Mouse (Mus musculus) stomach, embryonic 16.5 days (tissue): ENCODE data around the gene Slc9b2. TPM values are rescaled to one million over a fixed set of nuclear protein-coding genes. Genes with fewer than 3 reads are reported as not detected.
A peak's percentile ranks its signal among the peaks of the same experiment; 100 is the strongest.

Experiments used
- ATAC-seq: fragments of 200-750 bp; cut with Nextera tagmentation; 2 replicates; pipeline ENCODE4 v1.8.0; 2017; ENCODE audit warnings: moderate number of reproducible peaks, moderate TSS enrichment; ENCODE audit not compliant: insufficient read depth, low FRiP score
- H3K27ac ChIP-seq: fragments of 300-500 bp; sonication (generic); 2 replicates; pipeline ENCODE4 v1.5.1; 2014; ENCODE audit warnings: low read length
- H3K27me3 ChIP-seq: fragments of 300-500 bp; sonication (generic); 2 replicates; pipeline ENCODE4 v1.6.1; 2014; ENCODE audit warnings: low read length, control low read depth, mixed read lengths; ENCODE audit not compliant: control insufficient read depth, insufficient read depth
- H3K36me3 ChIP-seq: fragments of 300-500 bp; sonication (generic); 2 replicates; pipeline ENCODE4 v1.6.1; 2014; ENCODE audit warnings: low read length; ENCODE audit not compliant: control insufficient read depth, insufficient read depth
- H3K4me1 ChIP-seq: fragments of 300-500 bp; sonication (generic); 2 replicates; pipeline ENCODE4 v1.6.1; 2014; ENCODE audit warnings: low read length, control low read depth, mixed read lengths; ENCODE audit not compliant: control insufficient read depth, insufficient read depth
- H3K4me2 ChIP-seq: fragments of 300-500 bp; sonication (generic); 2 replicates; pipeline ENCODE4 v1.6.1; 2014; ENCODE audit warnings: low read depth, low read length, mixed read lengths
- H3K4me3 ChIP-seq: fragments of 300-500 bp; sonication (generic); replicated peaks from 2 replicates; pipeline ENCODE4 v1.5.1; 2014; ENCODE audit warnings: mild to moderate bottlenecking, low read length
- H3K9ac ChIP-seq: fragments of 300-500 bp; sonication (generic); 2 replicates; pipeline ENCODE4 v1.6.1; 2014; ENCODE audit warnings: low read length
- H3K9me3 ChIP-seq: fragments of 300-500 bp; sonication (generic); replicated peaks from 2 replicates; pipeline ENCODE4 v1.6.1; 2016; ENCODE audit warnings: low read length, control low read depth; ENCODE audit not compliant: control insufficient read depth
- WGBS: fragments of 180-500 bp; shearing (Covaris S2); extraction: QIAGEN DNeasy Blood & Tissue Kit; methylation state at CpG from one replicate; pipeline ENCODE4 v1.1.7; 2014; 5-methylcytosine and 5-hydroxymethylcytosine counted together
- polyA plus RNA-seq: library from polyadenylated mRNA; unstranded; fragments of >200 nt; fragmentation: Nextera tagmentation; extraction: Ambion mirVana; gene quantifications from 2 replicates; pipeline ENCODE4 v1.2.1, GENCODE M21; 2015

Slc9b2 gene
- 3.6 and 3.7 TPM in 2 replicates for polyA plus RNA-seq

- no peak within 1 kb of the TSS for H3K27ac ChIP-seq
Measured at GRCm38 (mm10) chr3:135307411-135308259, at the start of gene Slc9b2. Gene Slc9b2, plus strand, starts transcription at chr3:135307700.

DNA sequence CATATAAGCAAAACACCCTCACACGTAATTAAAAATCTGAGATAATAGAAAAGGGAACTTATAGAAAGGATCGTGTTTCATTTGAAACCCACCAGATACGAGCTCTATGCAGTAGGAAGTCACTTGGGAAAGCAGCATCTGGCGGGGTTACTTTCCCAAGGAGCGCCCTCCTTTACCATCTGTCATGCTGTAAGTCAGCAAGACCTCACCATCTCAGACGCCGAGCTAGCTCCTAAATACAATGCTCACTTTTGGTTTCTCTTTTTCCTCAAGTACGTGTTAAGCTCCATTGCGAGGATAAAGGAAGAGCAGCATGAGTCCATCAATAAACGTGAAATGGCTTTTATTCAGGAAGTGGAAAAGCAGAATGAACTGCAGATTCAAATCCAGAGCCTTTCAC is 48.6 kb upstream of the Slc9b2 start:
- no peaks in the 10 kb centered on the region for H3K27me3 ChIP-seq
- WGBS: 85% methylated on average over 10 of the region's 10 CpGs
- H3K9me3 ChIP-seq: no peaks in the 10 kb centered on the region
- H3K27ac ChIP-seq: no peak overlapping the region
- H3K36me3 ChIP-seq: peaks cover 18% of the 10 kb centered on the region
- no peaks in the 10 kb centered on the region for H3K4me1 ChIP-seq
- ATAC-seq: no peak
- H3K4me2 ChIP-seq: no peak overlapping the region
- H3K4me3 ChIP-seq: no peak overlapping the region
- H3K9ac ChIP-seq: no peak overlapping the region

More at GRCm38 (mm10) chr3:135307411-135308259, at the start of gene Slc9b2:
- H3K9me3 ChIP-seq: no peaks in the 10 kb centered on the region
- H3K36me3 ChIP-seq: no peaks in the 10 kb centered on the region
- peak within 1 kb of the TSS; percentile 75 for H3K4me2 ChIP-seq
- peak within 1 kb of the TSS; percentile 59 for H3K9ac ChIP-seq
- WGBS: 8% methylated on average over 28 of the region's 28 CpGs
- H3K4me3 ChIP-seq: peak within 1 kb of the TSS; percentile 43
- ATAC-seq: peak; percentile 95
- H3K27me3 ChIP-seq: no peaks in the 10 kb centered on the region
- H3K4me1 ChIP-seq: 0 out of 2 replicates have a peak, but pooled peaks cover 3% of the 10 kb centered on the region

GRCm38 (mm10) chr3:135260233-135260632 is 47.3 kb upstream of the Slc9b2 start:
- Histone ChIP-seq H3K27ac (no peak overlapping the region), H3K4me1 (no peaks in the 10 kb centered on the region), H3K9me3 (no peaks in the 10 kb centered on the region), H3K4me3 (no peak overlapping the region), H3K9ac (no peak overlapping the region), H3K36me3 (peaks cover 23% of the 10 kb centered on the region), H3K4me2 (no peak overlapping the region), H3K27me3 (no peaks in the 10 kb centered on the region)
- WGBS: 97% methylated on average over 7 of the region's 7 CpGs
- no peak for ATAC-seq

GRCm38 (mm10) chr3:135268616-135269015 is 38.9 kb upstream of the Slc9b2 start:
- 89% methylated on average over 5 of the region's 5 CpGs for WGBS
- Histone ChIP-seq H3K36me3 (peaks cover 25% of the 10 kb centered on the region; the same call in 1 of the 2 replicates), H3K4me2 (no peak overlapping the region), H3K9ac (no peak overlapping the region), H3K27me3 (no peaks in the 10 kb centered on the region), H3K4me1 (no peaks in the 10 kb centered on the region), H3K4me3 (no peak overlapping the region), H3K9me3 (no peaks in the 10 kb centered on the region), H3K27ac (no peak overlapping the region)
- no peak for ATAC-seq

DNA sequence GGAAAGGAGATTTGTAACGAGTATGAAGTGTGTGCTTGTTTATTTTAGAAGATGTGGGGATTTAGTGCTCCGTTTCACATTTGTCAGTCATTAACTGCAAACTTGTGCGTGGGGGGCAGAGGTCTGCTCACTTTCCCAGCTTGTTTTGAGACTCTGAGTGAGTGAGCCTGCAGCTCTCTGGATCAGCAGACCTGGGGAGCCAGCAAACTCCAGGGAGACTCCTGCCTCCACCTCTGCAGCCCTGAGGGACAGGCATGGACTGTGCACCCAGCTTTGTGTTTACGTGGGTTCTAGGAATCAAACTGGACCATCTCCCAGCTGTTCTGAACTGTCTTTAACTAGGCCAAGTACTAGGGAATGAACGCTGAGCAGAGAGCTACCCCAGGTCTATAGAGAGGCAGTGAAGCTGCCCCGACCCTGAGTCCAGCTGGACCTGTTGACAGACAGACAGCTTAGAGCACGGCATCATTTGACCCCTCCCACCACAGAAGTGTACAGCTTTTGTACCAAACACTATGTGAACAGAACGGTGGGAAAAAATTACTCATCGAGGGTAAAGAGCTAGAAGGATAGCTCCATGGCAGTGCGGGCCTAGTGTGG is 38.0 kb upstream of the Slc9b2 start:
- H3K27me3 ChIP-seq: no peaks in the 10 kb centered on the region
- no peak overlapping the region for H3K4me2 ChIP-seq
- no peaks in the 10 kb centered on the region for H3K9me3 ChIP-seq
- H3K27ac ChIP-seq: no peak overlapping the region
- H3K9ac ChIP-seq: no peak overlapping the region
- WGBS: 64% methylated on average over 10 of the region's 10 CpGs
- ATAC-seq: no peak
- no peaks in the 10 kb centered on the region for H3K4me1 ChIP-seq
- H3K4me3 ChIP-seq: no peak overlapping the region
- H3K36me3 ChIP-seq: peaks cover 23% of the 10 kb centered on the region; the same call in 1 of the 2 replicates

DNA sequence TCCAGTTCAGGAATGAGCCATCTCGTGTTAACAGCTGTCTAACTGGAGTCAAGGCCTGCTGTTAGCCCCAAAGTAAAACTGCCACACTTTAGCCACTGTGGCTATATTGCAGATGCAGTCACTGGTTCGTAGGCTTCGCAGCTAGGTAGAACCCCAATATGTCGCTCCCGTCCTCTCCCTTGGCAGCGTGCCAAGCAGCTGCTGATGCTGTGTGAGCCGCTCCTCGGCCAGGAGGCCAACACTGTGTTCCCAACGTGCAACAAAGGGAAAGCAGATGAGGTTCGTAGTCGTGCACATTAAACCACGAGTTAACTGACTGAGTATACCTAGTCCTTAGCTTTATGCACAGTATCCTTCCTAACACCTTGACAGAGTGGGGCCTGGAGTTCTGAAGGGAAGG is 34.9 kb upstream of the Slc9b2 start:
- peaks cover 20% of the 10 kb centered on the region; the same call in 1 of the 2 replicates for H3K36me3 ChIP-seq
- no peak; the same call in 1 of the 2 replicates for ATAC-seq
- no peaks in the 10 kb centered on the region for H3K4me1 ChIP-seq
- H3K9ac ChIP-seq: no peak overlapping the region
- 72% methylated on average over 12 of the region's 12 CpGs for WGBS
- H3K27me3 ChIP-seq: no peaks in the 10 kb centered on the region
- no peak overlapping the region for H3K4me3 ChIP-seq
- H3K9me3 ChIP-seq: no peaks in the 10 kb centered on the region
- no peak overlapping the region for H3K4me2 ChIP-seq
- no peak overlapping the region for H3K27ac ChIP-seq

GRCm38 (mm10) chr3:135273047-135273446 is 34.5 kb upstream of the Slc9b2 start:
- ATAC-seq: no peak
- Histone ChIP-seq H3K36me3 (peaks cover 20% of the 10 kb centered on the region; the same call in 1 of the 2 replicates), H3K4me2 (no peak overlapping the region), H3K27ac (no peak overlapping the region), H3K9me3 (no peaks in the 10 kb centered on the region), H3K9ac (no peak overlapping the region), H3K4me3 (no peak overlapping the region), H3K27me3 (no peaks in the 10 kb centered on the region), H3K4me1 (no peaks in the 10 kb centered on the region)
- 86% methylated on average over 13 of the region's 13 CpGs for WGBS

GRCm38 (mm10) chr3:135280160-135280559 is 27.3 kb upstream of the Slc9b2 start:
- H3K4me3 ChIP-seq: no peak overlapping the region
- H3K27ac ChIP-seq: no peak overlapping the region
- no peaks in the 10 kb centered on the region for H3K4me1 ChIP-seq
- peak overlapping the region; percentile 56; the same call in 1 of the 2 replicates for H3K9ac ChIP-seq
- no peak for ATAC-seq
- no peaks in the 10 kb centered on the region for H3K36me3 ChIP-seq
- no peaks in the 10 kb centered on the region; the same call in 1 of the 2 replicates for H3K9me3 ChIP-seq
- no peak overlapping the region for H3K4me2 ChIP-seq
- no peaks in the 10 kb centered on the region for H3K27me3 ChIP-seq
- WGBS: 75% methylated on average over 4 of the region's 4 CpGs
